Comparison of ENCODE assay signal across 25 mouse cellular contexts in the genomic region with DNA sequence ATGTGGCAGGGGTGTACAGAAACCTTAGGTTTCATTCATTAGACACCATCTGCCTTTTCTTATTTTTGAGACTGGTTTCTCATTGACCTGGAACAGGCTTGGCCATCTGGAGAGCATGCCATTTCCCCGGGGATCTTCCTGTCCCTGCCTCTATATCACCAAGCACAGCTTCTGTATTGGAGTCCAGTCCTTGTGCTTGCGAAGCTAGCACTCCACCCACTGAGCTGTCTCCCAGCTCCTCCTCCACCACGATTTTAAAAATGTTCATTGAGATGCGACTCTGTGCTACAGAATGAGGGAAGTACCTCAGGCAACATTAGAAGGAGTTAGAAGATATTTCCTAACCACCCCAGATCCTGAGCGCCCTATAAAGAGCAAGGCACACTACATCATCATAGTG. TPM values are rescaled to one million over a fixed set of nuclear protein-coding genes. Genes with fewer than 3 reads are reported as not detected.
DNase-seq lines count a peak whose midpoint lies in the region; ATAC-seq and TF ChIP-seq lines count a peak whose summit lies in the region.
"Had no signal": no experiment of that assay in that cellular context is flagged by ENCODE, and none has a peak within 500 bp of the region (broad histone marks: within the 10 kb centered on the region; RNA-seq: fewer than 3 reads in every experiment).

No protein-coding gene starts in this region.

- peaks cover 10% of the 10 kb centered on the region for H3K4me1 ChIP-seq in embryonic fibroblast, embryonic 13.5 days (ENCODE audit: control insufficient read depth, insufficient read depth, low read length)
- H3K4me1 ChIP-seq in hindbrain, embryonic 11.5 days (replicated peaks; ENCODE audit: control insufficient read depth, insufficient read depth, low read length), result no peaks in the 10 kb centered on the region

- peak overlapping the region; percentile 44 for H3K27ac ChIP-seq in layer of hippocampus, adult 2 months
- H3K27ac ChIP-seq in embryonic fibroblast, embryonic 13.5 days (ENCODE audit: insufficient read depth, low read length), result peak overlapping the region; percentile 100
- no peak overlapping the region for H3K27ac ChIP-seq in hindbrain, embryonic 11.5 days (ENCODE audit: low read depth, low read length)
- H3K27ac ChIP-seq: embryonic facial prominence, embryonic 12.5 days; forebrain, embryonic 10.5 days; forebrain, embryonic 12.5 days had no signal

- no peak for DNase-seq in layer of hippocampus, adult 2 months (ENCODE audit: low spot score in 2 of 2)
- DNase-seq in layer of hippocampus, postnatal 25 days (ENCODE audit: extremely low spot score in 1 of 2, low spot score in 1 of 2), result no peak
- DNase-seq in MN1 (ENCODE audit: low spot score), result peak; percentile 47
- DNase-seq in brain, adult 2 months (ENCODE audit: low read depth, low spot score), result peak; percentile 51
- no peak for DNase-seq in hindbrain, embryonic 11.5 days (ENCODE audit: low spot score)
- DNase-seq: adrenal gland, adult 8-10 months; adrenal gland, postnatal 14 days; adrenal gland, postnatal 36 days; cerebellum, adult 11-12 months; cerebellum, adult 2 months; cerebellum, adult 9-10 months; cerebellum, postnatal 10 days; cerebellum, postnatal 25 days had no signal

- TF ChIP-seq CTCF in layer of hippocampus, adult 2 months (conservative IDR thresholded peaks at IDR 0.05), result no peak
- TF ChIP-seq CTCF in embryonic fibroblast, embryonic 13.5 days (IDR thresholded peaks at IDR 0.05; ENCODE audit: borderline replicate concordance, insufficient read depth, low read length), result no peak

- 79% methylated on average over 5 of the region's 5 CpGs for WGBS in hindbrain, embryonic 11.5 days

- H3K27me3 ChIP-seq in hindbrain, embryonic 11.5 days (ENCODE audit: control insufficient read depth, insufficient read depth, low read length), result no peaks in the 10 kb centered on the region
- H3K27me3 ChIP-seq: embryonic facial prominence, embryonic 12.5 days; forebrain, embryonic 12.5 days; Patski had no signal

- H3K9ac ChIP-seq in hindbrain, embryonic 11.5 days (ENCODE audit: low read depth, low read length), result no peak overlapping the region
- H3K9ac ChIP-seq: embryonic facial prominence, embryonic 12.5 days; forebrain, embryonic 12.5 days had no signal

- H3K36me3 ChIP-seq in hindbrain, embryonic 11.5 days (ENCODE audit: control insufficient read depth, insufficient read depth, low read length), result no peaks in the 10 kb centered on the region
- H3K36me3 ChIP-seq: embryonic facial prominence, embryonic 10.5 days; embryonic facial prominence, embryonic 12.5 days; forebrain, embryonic 10.5 days; forebrain, embryonic 12.5 days had no signal

- TF ChIP-seq POLR2A in embryonic fibroblast, embryonic 13.5 days (IDR thresholded peaks at IDR 0.05; ENCODE audit: low read depth, low read length), result no peak

- H3K9me3 ChIP-seq in hindbrain, embryonic 11.5 days (ENCODE audit: control insufficient read depth, low read length), result no peaks in the 10 kb centered on the region
- H3K9me3 ChIP-seq: embryonic facial prominence, embryonic 10.5 days; embryonic facial prominence, embryonic 12.5 days; forebrain, embryonic 10.5 days; forebrain, embryonic 12.5 days had no signal

- no peak overlapping the region for H3K4me3 ChIP-seq in layer of hippocampus, adult 2 months
- H3K4me3 ChIP-seq in embryonic fibroblast, embryonic 13.5 days (ENCODE audit: insufficient read depth, low read length), result no peak overlapping the region
- no peak overlapping the region for H3K4me3 ChIP-seq in hindbrain, embryonic 11.5 days (ENCODE audit: low read depth, low read length)
- H3K4me3 ChIP-seq: embryonic facial prominence, embryonic 10.5 days; embryonic facial prominence, embryonic 12.5 days; erythroblast, embryonic 14.5 days; forebrain, embryonic 10.5 days; forebrain, embryonic 12.5 days had no signal

- H3K4me2 ChIP-seq in hindbrain, embryonic 11.5 days (replicated peaks; ENCODE audit: low read depth, low read length), result no peak overlapping the region
- H3K4me2 ChIP-seq: embryonic facial prominence, embryonic 12.5 days; forebrain, embryonic 12.5 days had no signal

- no peak for ATAC-seq in hindbrain, embryonic 11.5 days (ENCODE audit: low FRiP score)
- ATAC-seq in monocyte, adult 5-6 weeks (replicated peaks; ENCODE audit: insufficient number of reproducible peaks, low FRiP score, low TSS enrichment, poor library complexity, severe bottlenecking), result no peak
- ATAC-seq: activated CD4-positive, CD25-positive, alpha-beta regulatory T cell, adult 4 months; forebrain, embryonic 14.5 days; forebrain, embryonic 16.5 days; Patski had no signal

RNA-seq across cellular contexts. Expression of a gene that starts 39.5 kb away (rescaled TPM):
- total RNA-seq in layer of hippocampus, adult 2 months (2021), result not detected
- total RNA-seq in layer of hippocampus, postnatal 25 days (2021), result not detected
- not detected in 2 replicates for polyA plus RNA-seq in embryonic fibroblast, embryonic 13.5 days (2011; ENCODE audit: insufficient read length, low read depth, missing spikeins)
- 0.18 TPM in 1 of 2 replicates, not detected in the other for polyA plus RNA-seq in hindbrain, embryonic 11.5 days (2014; fragmentation: Nextera tagmentation; extraction: Ambion mirVana)
- total RNA-seq in monocyte, adult 5-6 weeks (2017), result 60.0 to 68.3 TPM (median 64.2 TPM) in 3 replicates
- polyA plus RNA-seq: C2C12; embryonic facial prominence, embryonic 10.5 days; erythroblast, embryonic 14.5 days; forebrain, embryonic 12.5 days; Patski had no signal

Comparison
In these comparisons a context has a peak if more than half of its experiments do, and no peak if none do; other contexts are left out.
1. DNase-seq: peak in MN1 (single experiment) and brain, adult 2 months (single experiment); none in layer of hippocampus, adult 2 months (0 of 2), layer of hippocampus, postnatal 25 days (0 of 2) and hindbrain, embryonic 11.5 days (single experiment).
2. RNA of a gene that starts 39.5 kb away (total RNA-seq): 60.0 to 68.3 TPM in monocyte, adult 5-6 weeks; not detected in layer of hippocampus, adult 2 months and not detected in layer of hippocampus, postnatal 25 days; every median in the first group is over 10 times any median in the second.